Mouse (Mus musculus): ENCODE data around the gene 1110057P08Rik.
"Not testable (repeated sequence)": the region's sequence is repeated elsewhere in the genome, so short reads cannot be mapped to it uniquely, and the experiment has no call there.

1110057P08Rik gene

GRCm38 (mm10) chr16:89174435-89174834, at the start of gene 1110057P08Rik:
Gene 1110057P08Rik, plus strand, starts transcription at chr16:89174735.
- DNase-seq = no peak

DNA sequence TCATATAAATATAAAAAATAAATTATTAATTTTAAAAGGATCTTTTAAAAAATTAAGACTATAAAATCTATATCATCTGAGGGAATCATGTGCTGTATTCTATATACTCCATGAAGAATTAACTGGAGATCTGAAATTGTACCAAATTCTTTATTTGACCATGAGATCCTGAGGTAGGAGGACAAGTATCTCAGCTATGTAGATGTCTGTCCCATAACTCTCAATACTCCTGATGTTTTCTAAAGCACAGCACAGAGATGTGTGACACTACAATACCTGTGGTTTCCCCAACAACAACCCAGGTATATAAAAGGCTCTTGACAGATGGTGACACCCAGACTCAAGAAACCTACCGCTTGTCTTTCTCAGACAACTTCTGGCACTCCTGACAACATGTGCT, 34.0 kb upstream of the 1110057P08Rik start, which contains the start of gene Gm6358:
Gene Gm6358 (plus strand): TSS at position 301 of the 400 bp plus-strand sequence.
- no peak for DNase-seq

- DNase-seq = no peak
These were observed 23.7 kb upstream of the 1110057P08Rik start, which contains the start of gene Gm10061 for GRCm38 (mm10) chr16:89150786-89151185. Gene Gm10061, plus strand, starts transcription at chr16:89151086.

GRCm38 (mm10) chr16:89157652-89158051, 16.9 kb upstream of the 1110057P08Rik start, which contains the start of gene Gm9789:
Gene Gm9789, plus strand, starts transcription at chr16:89157952.
- DNase-seq = no peak

GRCm38 (mm10) chr16:89169190-89169589, 5.3 kb upstream of the 1110057P08Rik start, which contains the start of gene Gm7735:
Gene Gm7735, plus strand, starts transcription at chr16:89169490.
- DNase-seq = not testable (repeated sequence)

DNA sequence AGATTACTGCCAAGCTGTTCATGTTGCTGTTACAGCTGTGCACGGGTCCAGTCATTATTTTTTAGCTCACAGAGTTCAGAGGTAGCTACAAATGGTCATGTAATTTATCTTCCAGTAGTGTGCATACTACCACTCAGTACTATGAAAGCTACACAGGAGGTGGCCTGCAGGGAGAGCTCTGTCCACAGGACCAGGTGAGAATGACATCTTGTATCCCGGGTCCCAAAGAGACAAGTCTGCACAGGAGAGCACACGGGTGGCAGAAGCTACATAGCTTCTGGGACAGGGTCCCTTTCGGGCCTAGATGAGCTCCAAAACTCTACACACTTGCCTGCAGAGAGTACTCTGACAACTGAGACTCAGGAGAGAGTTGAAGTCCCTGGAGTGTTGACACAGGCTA, 14.1 kb downstream of the 1110057P08Rik start:
- no peak for DNase-seq

DNA sequence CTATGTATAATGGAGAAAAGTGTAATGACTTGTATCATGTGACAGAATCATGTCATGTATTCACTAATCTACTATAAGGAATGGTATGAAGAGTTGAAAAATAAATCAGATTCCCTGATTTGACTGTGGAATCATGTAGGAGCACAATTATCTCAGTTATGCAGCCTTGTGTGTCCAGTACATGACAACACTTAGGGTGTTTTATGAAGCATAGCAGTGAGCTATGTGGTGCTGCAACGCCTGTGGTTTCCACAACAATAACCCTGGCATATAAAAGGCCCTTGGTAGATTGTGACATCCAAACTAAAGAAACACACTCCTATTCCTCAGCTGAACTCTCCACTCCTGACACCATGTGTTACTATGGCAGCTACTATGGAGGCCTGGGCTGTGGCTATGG, 31.0 kb downstream of the 1110057P08Rik start, which contains the start of gene Krtap20-2:
Gene Krtap20-2 (plus strand): TSS at position 301 of the 400 bp plus-strand sequence.
- DNase-seq = no peak

Measured in cerebellum, postnatal 25 days (tissue).